Mouse (Mus musculus) kidney, embryonic 16.5 days (tissue): ENCODE data around the gene Vmn1r68. TPM values are rescaled to one million over a fixed set of nuclear protein-coding genes. Genes with fewer than 3 reads are reported as not detected.

Experiments used
- ATAC-seq: fragments of 200-750 bp; cut with Nextera tagmentation; 2 replicates; pipeline ENCODE4 v1.8.0; 2017; ENCODE audit warnings: moderate TSS enrichment; ENCODE audit not compliant: low FRiP score, low TSS enrichment
- H3K27ac ChIP-seq: fragments of 300-500 bp; sonication (generic); 2 replicates; pipeline ENCODE4 v1.5.1; 2014; ENCODE audit warnings: low read length
- H3K27me3 ChIP-seq: fragments of 300-500 bp; sonication (generic); 2 replicates; pipeline ENCODE4 v1.6.1; 2014; ENCODE audit warnings: low read length, control low read depth, mixed read lengths; ENCODE audit not compliant: insufficient read depth
- H3K36me3 ChIP-seq: fragments of 300-500 bp; sonication (generic); 2 replicates; pipeline ENCODE4 v1.6.1; 2014; ENCODE audit warnings: low read length, control low read depth, mixed read lengths; ENCODE audit not compliant: insufficient read depth
- H3K4me1 ChIP-seq: fragments of 300-500 bp; sonication (generic); 2 replicates; pipeline ENCODE4 v1.6.1; 2014; ENCODE audit warnings: low read length, control low read depth, mixed read lengths; ENCODE audit not compliant: insufficient read depth
- H3K4me2 ChIP-seq: fragments of 300-500 bp; sonication (generic); replicated peaks from 2 replicates; pipeline ENCODE4 v1.6.1; 2014; ENCODE audit warnings: low read depth, low read length
- H3K4me3 ChIP-seq: fragments of 300-500 bp; sonication (generic); 2 replicates; pipeline ENCODE4 v1.5.1; 2014; ENCODE audit warnings: mild to moderate bottlenecking, low read length
- H3K9ac ChIP-seq: fragments of 300-500 bp; sonication (generic); replicated peaks from 2 replicates; pipeline ENCODE4 v1.6.1; 2014; ENCODE audit warnings: low read length
- H3K9me3 ChIP-seq: fragments of 300-500 bp; sonication (generic); 2 replicates; pipeline ENCODE4 v1.6.1; 2016; ENCODE audit warnings: low read length, control low read depth
- WGBS: fragments of 180-500 bp; shearing (Covaris S2); extraction: QIAGEN DNeasy Blood & Tissue Kit; methylation state at CpG from one replicate; pipeline ENCODE4 v1.1.7; 2014; 5-methylcytosine and 5-hydroxymethylcytosine counted together
- polyA plus RNA-seq: library from polyadenylated mRNA; unstranded; fragments of >200 nt; fragmentation: Nextera tagmentation; extraction: Ambion mirVana; gene quantifications from 2 replicates; pipeline ENCODE4 v1.2.1, GENCODE M21; 2015

The Vmn1r68 gene
- not detected in 2 replicates for polyA plus RNA-seq

DNA sequence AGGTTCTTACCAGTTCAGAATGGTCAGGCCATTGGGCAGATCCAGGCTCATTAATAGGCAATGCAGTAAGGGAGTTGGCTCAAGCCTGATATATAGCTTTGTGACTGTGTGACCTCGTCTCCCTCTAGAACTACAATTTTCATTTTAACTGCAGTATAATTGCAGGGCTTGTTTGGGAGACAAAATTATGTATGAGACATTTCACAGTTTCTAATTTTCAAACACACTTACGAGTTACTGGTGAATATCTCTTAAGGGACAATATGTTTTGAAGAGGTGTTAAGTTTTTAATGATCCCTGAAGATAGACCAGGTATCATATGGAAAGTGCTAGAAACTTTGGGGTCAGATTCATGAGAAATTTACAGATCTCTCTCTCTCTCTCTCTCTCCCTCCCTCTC lies at the start of gene Vmn1r68:
TSS of gene Vmn1r68 (minus strand) at position 101 of the 400 bp plus-strand sequence.
- Histone ChIP-seq H3K9ac (no peak within 1 kb of the TSS), H3K9me3 (peaks cover 10% of the 10 kb centered on the region; the same call in 1 of the 2 replicates), H3K27ac (no peak within 1 kb of the TSS), H3K4me1 (no peaks in the 10 kb centered on the region), H3K4me3 (no peak within 1 kb of the TSS), H3K4me2 (no peak within 1 kb of the TSS), H3K36me3 (no peaks in the 10 kb centered on the region), H3K27me3 (no peaks in the 10 kb centered on the region)
- ATAC-seq = no peak
- WGBS = 73% methylated on average over 2 of the region's 2 CpGs

DNA sequence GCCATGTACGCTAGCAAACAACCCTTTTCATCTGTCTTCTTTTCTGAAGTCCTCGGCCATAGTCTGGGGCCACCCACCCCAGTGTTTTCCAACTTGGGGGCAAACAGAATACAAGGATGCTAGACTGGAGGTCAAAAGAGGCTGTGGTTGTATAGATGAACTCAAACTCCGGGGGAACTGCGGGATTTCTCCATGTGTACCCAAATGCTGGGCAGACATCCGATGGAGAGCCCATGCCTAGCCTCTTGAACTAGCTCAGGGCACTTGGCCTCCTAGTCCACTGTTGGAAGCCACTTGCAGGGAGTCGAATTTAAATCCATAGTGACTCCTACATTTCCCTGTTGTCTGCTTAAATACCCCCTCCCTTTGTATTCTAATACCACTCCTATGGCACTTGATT lies 62.7 kb downstream of the Vmn1r68 start:
- 34% methylated on average over 6 of the region's 6 CpGs for WGBS
- Histone ChIP-seq H3K4me2 (peak overlapping the region; percentile 66; the same call in 1 of the 2 replicates), H3K9ac (no peak overlapping the region; the same call in 1 of the 2 replicates), H3K4me3 (peak overlapping the region; percentile 84), H3K36me3 (peaks cover 17% of the 10 kb centered on the region), H3K27me3 (no peaks in the 10 kb centered on the region), H3K27ac (no peak overlapping the region), H3K9me3 (no peaks in the 10 kb centered on the region), H3K4me1 (peaks cover 14% of the 10 kb centered on the region)
- ATAC-seq = no peak

GRCm38 (mm10) chr7:10494786-10495521 lies 63.3 kb downstream of the Vmn1r68 start, which contains the start of gene Zik1:
TSS of gene Zik1 (minus strand) at chr7:10495394.
- ATAC-seq = peak; percentile 99
- Histone ChIP-seq H3K4me3 (peak within 1 kb of the TSS; percentile 84), H3K4me1 (peaks cover 14% of the 10 kb centered on the region), H3K27me3 (no peaks in the 10 kb centered on the region), H3K9me3 (no peaks in the 10 kb centered on the region), H3K36me3 (peaks cover 23% of the 10 kb centered on the region), H3K9ac (peak within 1 kb of the TSS; percentile 80), H3K27ac (peak within 1 kb of the TSS; percentile 12; the same call in 1 of the 2 replicates), H3K4me2 (peak within 1 kb of the TSS; percentile 66)
- WGBS = 2% methylated on average over 33 of the region's 33 CpGs

DNA sequence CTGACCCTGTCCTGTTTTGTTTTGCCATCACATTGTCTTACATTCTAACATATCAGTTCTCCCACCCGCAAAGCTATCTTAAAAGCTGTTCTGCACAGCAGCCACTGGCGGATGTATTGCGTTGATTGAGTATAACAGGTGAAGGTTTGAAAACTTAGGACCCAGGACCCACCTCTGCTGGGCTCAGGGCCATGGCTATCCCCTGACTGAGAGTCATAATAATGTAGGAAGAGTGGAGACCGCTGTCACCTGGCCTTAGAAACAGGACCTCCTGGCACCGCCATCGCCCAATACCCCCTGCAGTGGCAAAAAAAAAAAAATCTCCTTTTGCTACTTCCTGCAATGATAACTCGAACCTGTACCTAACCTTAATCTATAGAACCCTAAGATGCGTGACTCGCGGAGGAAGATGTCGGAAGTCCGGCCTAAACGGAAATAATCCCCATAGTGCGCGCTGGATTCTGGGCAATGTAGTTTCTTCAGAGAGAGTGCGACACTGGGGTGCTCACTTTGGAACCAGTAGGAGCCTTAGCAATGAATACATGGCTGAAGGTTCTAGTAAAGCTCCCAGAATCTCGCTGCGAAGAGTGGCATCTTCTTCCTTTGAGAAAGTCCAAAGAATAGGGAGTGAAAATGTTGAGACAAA lies 77.6 kb downstream of the Vmn1r68 start:
- WGBS = 64% methylated on average over 18 of the region's 18 CpGs
- no peak for ATAC-seq
- 0 out of 2 replicates have a peak overlapping the region, but pooled peaks have one; percentile 17 for H3K4me3 ChIP-seq
- H3K27ac ChIP-seq = no peak overlapping the region
- peak overlapping the region; percentile 16 for H3K4me2 ChIP-seq
- H3K4me1 ChIP-seq = no peaks in the 10 kb centered on the region
- H3K27me3 ChIP-seq = no peaks in the 10 kb centered on the region
- no peaks in the 10 kb centered on the region for H3K36me3 ChIP-seq
- no peaks in the 10 kb centered on the region for H3K9me3 ChIP-seq
- no peak overlapping the region for H3K9ac ChIP-seq

GRCm38 (mm10) chr7:10479813-10480212 lies 78.5 kb downstream of the Vmn1r68 start:
- no peaks in the 10 kb centered on the region for H3K9me3 ChIP-seq
- H3K27ac ChIP-seq = no peak overlapping the region
- no peak overlapping the region for H3K4me2 ChIP-seq
- no peak overlapping the region for H3K9ac ChIP-seq
- H3K4me1 ChIP-seq = no peaks in the 10 kb centered on the region
- no peaks in the 10 kb centered on the region for H3K27me3 ChIP-seq
- no peak overlapping the region for H3K4me3 ChIP-seq
- H3K36me3 ChIP-seq = no peaks in the 10 kb centered on the region
- no peak for ATAC-seq

GRCm38 (mm10) chr7:10458166-10458565 lies 100.1 kb downstream of the Vmn1r68 start:
- Histone ChIP-seq H3K27me3 (no peaks in the 10 kb centered on the region), H3K4me2 (no peak overlapping the region), H3K27ac (no peak overlapping the region), H3K4me1 (no peaks in the 10 kb centered on the region), H3K36me3 (no peaks in the 10 kb centered on the region), H3K9ac (no peak overlapping the region), H3K4me3 (no peak overlapping the region), H3K9me3 (no peaks in the 10 kb centered on the region)
- 70% methylated on average over 3 of the region's 3 CpGs for WGBS
- no peak for ATAC-seq

Other genes with a start within 250 kb of the Vmn1r68 start
- gene Vmn1r67, start 115.2 kb downstream of the Vmn1r68 start, polyA plus RNA-seq = not detected in 2 replicates
- 12.3 and 12.6 TPM in 2 replicates for gene Zik1, start 63.1 kb downstream of the Vmn1r68 start, polyA plus RNA-seq
- gene Vmn1r69, start 55.2 kb upstream of the Vmn1r68 start, polyA plus RNA-seq = not detected in 2 replicates
- not detected in 2 replicates for gene Vmn1r70, start 73.0 kb upstream of the Vmn1r68 start, polyA plus RNA-seq
- not detected in 2 replicates for gene Nlrp4b, start 129.3 kb upstream of the Vmn1r68 start, polyA plus RNA-seq
- not detected in 2 replicates for gene Vmn1r71, start 195.9 kb upstream of the Vmn1r68 start, polyA plus RNA-seq